Mouse (Mus musculus) frontal cortex, adult 2 months (tissue): ENCODE data around the gene Nop14. TPM values are rescaled to one million over a fixed set of nuclear protein-coding genes. Genes with fewer than 3 reads are reported as not detected.
"Not testable (repeated sequence)": the region's sequence is repeated elsewhere in the genome, so short reads cannot be mapped to it uniquely, and the experiment has no call there.

ENCODE experiments used
- DNase-seq, 2 experiments: peaks; one replicate each; pipeline ENCODE4 v3.0.0; 2022; ENCODE audit warnings: low spot score in 1 of 2; ENCODE audit errors: extremely low spot score in 1 of 2
- polyA plus RNA-seq: library from polyadenylated mRNA; depleted of rRNA; stranded (reverse); fragments of >200 nt; gene quantifications from 2 replicates; pipeline ENCODE4 v1.2.3, GENCODE M21; 2012; rRNA removed

Nop14 gene
- polyA plus RNA-seq, 1 experiment = 19.7 TPM

DNA sequence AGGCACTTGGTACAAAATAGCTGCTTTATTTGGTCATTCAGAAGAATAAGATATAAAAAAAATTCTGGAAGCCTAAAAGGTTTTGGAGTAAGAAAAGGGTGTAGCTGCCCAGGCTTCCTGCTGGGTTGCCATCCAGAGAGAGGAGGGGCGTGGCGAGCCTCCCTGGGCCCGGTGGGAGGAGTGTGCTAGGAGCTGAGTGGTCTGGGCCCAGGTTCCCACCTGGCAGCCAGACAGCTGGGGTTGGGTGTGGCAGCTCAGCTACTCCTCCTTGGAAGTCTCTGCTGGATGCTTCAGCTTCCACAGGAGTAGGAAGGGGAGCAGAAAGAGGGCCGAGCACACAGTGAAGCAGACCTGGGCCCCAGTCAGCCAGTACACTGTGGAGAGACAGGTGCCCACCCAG is 26.3 kb downstream of the Nop14 start:
- no peak for DNase-seq

DNA sequence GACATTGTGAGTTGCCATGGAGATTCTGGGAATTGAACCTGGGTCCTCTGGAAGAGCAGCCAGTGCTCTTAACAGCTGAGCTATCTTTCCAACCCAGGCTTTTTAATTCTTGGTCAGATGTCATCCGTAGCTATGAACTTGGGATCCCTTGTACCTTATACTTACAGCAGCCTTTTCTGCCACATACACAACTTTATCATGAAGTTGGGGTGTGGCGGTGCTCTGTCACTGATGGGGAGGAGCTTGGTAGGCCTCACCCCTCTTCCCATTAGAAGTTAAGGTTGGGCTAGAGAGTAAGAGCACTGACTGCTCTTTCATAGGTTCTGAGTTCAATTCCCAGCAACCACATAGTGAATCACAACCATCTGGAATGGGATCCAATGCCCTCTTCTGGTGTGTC is 27.0 kb downstream of the Nop14 start:
- no peak for DNase-seq

GRCm38 (mm10) chr5:34609966-34610365 is 50.0 kb downstream of the Nop14 start:
- DNase-seq = no peak

DNA sequence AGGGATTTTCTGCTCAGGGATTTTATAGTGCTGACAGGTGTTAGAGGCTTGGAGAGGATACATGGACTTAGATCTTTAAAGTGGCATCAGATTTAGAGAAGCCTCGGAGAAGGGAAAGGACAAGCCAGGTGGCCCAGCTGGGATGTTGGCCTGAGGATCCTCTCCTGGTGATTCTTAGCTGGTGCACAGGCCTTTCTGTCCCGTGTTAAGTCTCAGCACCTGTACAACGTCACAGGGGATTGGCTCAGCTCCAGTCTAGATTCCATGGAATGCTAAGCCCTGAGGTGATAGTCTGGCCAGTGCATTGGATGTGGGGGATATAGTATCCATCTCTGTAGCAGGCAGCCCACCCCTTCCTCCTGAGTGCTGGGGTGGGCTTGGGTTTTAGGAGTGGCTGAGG is 51.7 kb downstream of the Nop14 start:
- DNase-seq = no peak

GRCm38 (mm10) chr5:34607100-34607880 is 52.7 kb downstream of the Nop14 start:
- DNase-seq = no peak

- no peak for DNase-seq
These were observed 55.4 kb downstream of the Nop14 start for GRCm38 (mm10) chr5:34604576-34604975.

DNA sequence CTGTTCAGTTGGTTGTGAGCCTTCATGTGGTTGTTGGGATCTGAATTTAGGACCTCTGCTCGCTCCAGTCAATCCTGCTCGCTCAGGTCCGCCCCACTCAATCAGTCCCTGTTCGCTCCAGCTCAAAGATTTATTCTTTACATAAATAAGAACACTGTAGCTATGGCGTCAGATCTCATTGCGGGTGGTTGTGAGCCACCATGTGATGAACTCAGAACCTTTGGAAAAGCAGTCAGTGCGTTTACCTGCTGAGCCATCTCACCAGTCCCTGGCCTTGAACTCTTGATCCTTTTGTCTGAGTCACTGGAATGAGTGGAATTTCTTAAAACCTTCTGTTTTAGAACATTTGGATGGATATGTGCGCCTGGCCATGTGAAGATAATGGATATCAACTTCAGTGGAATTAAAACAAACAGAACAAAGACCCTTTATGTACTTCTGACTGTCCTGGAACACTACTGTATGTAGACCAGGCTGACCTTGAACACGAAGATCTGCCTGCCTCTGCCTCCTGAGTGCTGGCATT is 66.7 kb downstream of the Nop14 start:
- DNase-seq = no peak

DNA sequence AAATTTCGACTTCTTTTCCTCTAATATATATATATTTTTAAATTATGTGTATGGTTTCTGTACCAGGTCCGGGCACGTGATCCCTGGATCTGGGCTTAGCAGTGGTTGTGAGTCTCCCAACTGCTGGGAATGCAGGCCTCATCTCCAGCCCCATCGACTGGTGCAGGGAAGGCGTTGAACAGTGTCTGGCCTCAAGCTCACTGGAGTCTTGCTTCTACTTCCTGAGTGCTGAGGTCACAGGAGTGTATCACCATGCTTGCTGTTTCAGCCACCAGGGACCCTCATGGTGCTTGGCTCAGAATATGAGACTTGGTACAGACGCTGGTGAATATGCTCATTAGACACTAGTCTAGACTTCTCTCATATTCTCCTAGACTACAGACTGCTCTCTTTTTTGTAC is 67.3 kb downstream of the Nop14 start:
- DNase-seq = no peak

DNA sequence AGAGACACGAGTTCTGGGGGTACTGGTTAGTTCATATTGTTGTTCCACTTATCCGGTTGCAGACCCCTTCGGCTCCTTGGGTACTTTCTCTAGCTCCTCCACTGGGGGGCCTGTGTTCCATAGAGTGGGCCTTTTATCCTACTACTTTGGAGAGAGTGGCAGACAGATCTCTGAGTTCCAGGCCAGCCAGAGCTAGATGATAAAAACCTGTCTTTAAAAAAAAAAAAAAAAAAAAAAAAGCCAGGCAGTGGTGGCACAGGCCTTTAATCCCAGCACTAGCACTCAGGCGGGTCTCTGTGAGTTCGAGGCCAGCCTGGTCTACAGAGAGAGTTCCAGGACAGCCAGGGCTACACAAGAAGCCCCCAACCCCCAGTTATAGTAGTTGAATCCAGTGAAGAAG is 67.7 kb downstream of the Nop14 start:
- not testable (repeated sequence) for DNase-seq

- no peak for DNase-seq
These were observed 68.5 kb downstream of the Nop14 start for GRCm38 (mm10) chr5:34591388-34592004.

GRCm38 (mm10) chr5:34590702-34591101 is 69.2 kb downstream of the Nop14 start:
- DNase-seq = no peak

DNA sequence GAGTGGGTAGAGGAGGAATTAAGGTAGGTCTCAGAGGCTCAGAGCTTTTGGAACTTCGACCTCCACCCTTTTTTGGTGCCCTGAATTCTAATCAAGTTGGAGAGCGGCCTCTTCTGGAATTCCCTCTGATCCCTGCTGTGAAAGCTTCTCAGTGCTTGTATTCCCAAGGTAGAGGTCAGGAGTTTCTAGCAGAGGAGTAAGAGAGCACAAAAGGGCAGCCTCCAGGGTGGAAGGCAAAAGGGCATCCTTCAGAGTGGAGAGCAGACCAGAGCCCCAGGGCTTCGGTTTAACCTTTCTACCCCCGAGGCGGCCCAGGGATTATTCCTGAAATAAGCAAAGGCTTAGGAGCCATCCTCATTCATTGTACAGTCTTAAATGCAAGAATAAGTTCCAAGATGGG is 69.9 kb downstream of the Nop14 start:
- no peak for DNase-seq

Other genes starting within 250 kb of the Nop14 start
- gene Tnip2, start 146.2 kb downstream of the Nop14 start, polyA plus RNA-seq = 28.9 and 38.8 TPM in 2 replicates
- gene Sh3bp2, start 134.3 kb downstream of the Nop14 start, polyA plus RNA-seq = 3.5 and 4.8 TPM in 2 replicates
- 331 and 332 TPM in 2 replicates for gene Add1, start 86.5 kb downstream of the Nop14 start, polyA plus RNA-seq
- gene Mfsd10, start 22.9 kb downstream of the Nop14 start, polyA plus RNA-seq = 108 and 113 TPM in 2 replicates
- 3.9 and 4.3 TPM in 2 replicates for gene Grk4, start 231 bp upstream of the Nop14 start, polyA plus RNA-seq
- 35.7 and 44.8 TPM in 2 replicates for gene Htt, start 101.6 kb upstream of the Nop14 start, polyA plus RNA-seq
- 8.1 and 9.0 TPM in 2 replicates for gene Msantd1, start 247.9 kb upstream of the Nop14 start, polyA plus RNA-seq